Mouse (Mus musculus) stomach, postnatal 0 days (tissue): ENCODE results near the gene Mphosph6. TPM values are rescaled to one million over a fixed set of nuclear protein-coding genes. Genes with fewer than 3 reads are reported as not detected.

Experiments
- ATAC-seq: fragments of 200-750 bp; cut with Nextera tagmentation; 2 replicates; pipeline ENCODE4 v1.8.0; 2017; ENCODE audit not compliant: low FRiP score, low TSS enrichment
- DNase-seq: peaks from one replicate; pipeline ENCODE4 v3.0.0-alpha.2; 2016; ENCODE audit warnings: low spot score
- H3K27ac ChIP-seq: fragments of 300-500 bp; sonication (generic); replicated peaks from 2 replicates; pipeline ENCODE4 v1.5.1; 2014; ENCODE audit warnings: mild to moderate bottlenecking, control low read depth
- H3K27me3 ChIP-seq: fragments of 300-500 bp; sonication (generic); 2 replicates; pipeline ENCODE4 v1.6.1; 2014; ENCODE audit warnings: low read length; ENCODE audit not compliant: control insufficient read depth, insufficient read depth
- H3K36me3 ChIP-seq: fragments of 300-500 bp; sonication (generic); 2 replicates; pipeline ENCODE4 v1.6.1; 2014; ENCODE audit warnings: low read length, mixed read lengths; ENCODE audit not compliant: control insufficient read depth, insufficient read depth
- H3K4me1 ChIP-seq: fragments of 300-500 bp; sonication (generic); replicated peaks from 2 replicates; pipeline ENCODE4 v1.6.1; 2014; ENCODE audit warnings: antibody characterized with exemption; ENCODE audit not compliant: control insufficient read depth, insufficient read depth
- H3K4me2 ChIP-seq: fragments of 300-500 bp; sonication (generic); replicated peaks from 2 replicates; pipeline ENCODE4 v1.6.1; 2014; ENCODE audit warnings: low read depth, mild to moderate bottlenecking, control low read depth, moderate library complexity
- H3K4me3 ChIP-seq: fragments of 300-500 bp; sonication (generic); 2 replicates; pipeline ENCODE4 v1.5.1; 2014; ENCODE audit warnings: low read depth, low read length, control low read depth
- H3K9ac ChIP-seq: fragments of 300-500 bp; sonication (generic); 2 replicates; pipeline ENCODE4 v1.6.1; 2014; ENCODE audit warnings: mild to moderate bottlenecking, low read length, control low read depth, mixed read lengths
- H3K9me3 ChIP-seq: fragments of 300-500 bp; sonication (generic); 2 replicates; pipeline ENCODE4 v1.6.1; 2016; ENCODE audit warnings: low read length; ENCODE audit not compliant: control insufficient read depth
- CTCF ChIP-seq: IDR thresholded peaks from 2 replicates; pipeline ENCODE4 v1.5.1; 2016; ENCODE audit warnings: antibody characterized with exemption, low read depth, mild to moderate bottlenecking, moderate library complexity
- EP300 ChIP-seq: optimal IDR thresholded peaks from 2 replicates; pipeline ENCODE3; 2016; ENCODE audit warnings: antibody characterized with exemption
- WGBS: fragments of 180-500 bp; shearing (Covaris S2); extraction: QIAGEN DNeasy Blood & Tissue Kit; methylation state at CpG from one replicate; pipeline ENCODE4 v1.1.7; 2014; 5-methylcytosine and 5-hydroxymethylcytosine counted together
- polyA plus RNA-seq: library from polyadenylated mRNA; unstranded; fragments of >200 nt; fragmentation: Nextera tagmentation; extraction: Ambion mirVana; gene quantifications from 2 replicates; pipeline ENCODE4 v1.2.1, GENCODE M21; 2015

Mphosph6 gene
- polyA plus RNA-seq, 1 experiment from 2014 or later = 34.6 TPM

DNA sequence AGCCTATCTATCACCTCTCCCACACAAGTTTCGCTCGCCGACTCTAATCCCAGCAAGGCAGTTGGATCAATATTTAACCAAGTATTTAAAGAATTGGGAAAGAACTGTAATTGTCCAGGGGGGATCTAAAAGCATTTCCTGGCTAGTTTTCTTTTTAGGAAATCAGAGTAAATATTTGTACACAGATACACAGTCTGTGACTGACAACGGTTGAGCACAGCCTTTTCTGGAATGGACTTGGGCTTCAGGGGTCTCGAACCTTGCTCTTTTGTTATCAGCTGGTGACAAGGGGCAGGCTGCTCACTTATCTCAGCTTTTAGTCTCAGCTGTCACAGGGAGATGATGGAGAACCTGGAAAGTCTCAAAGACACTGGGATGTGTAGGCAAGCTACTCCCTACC lies 55.1 kb downstream of the Mphosph6 start:
- TF ChIP-seq EP300 = no peak
- TF ChIP-seq CTCF = no peak
- Histone ChIP-seq H3K9me3 (no peaks in the 10 kb centered on the region), H3K36me3 (no peaks in the 10 kb centered on the region), H3K27me3 (no peaks in the 10 kb centered on the region), H3K9ac (no peak overlapping the region), H3K27ac (no peak overlapping the region), H3K4me1 (no peaks in the 10 kb centered on the region), H3K4me3 (no peak overlapping the region), H3K4me2 (no peak overlapping the region)
- 52% methylated on average over 5 of the region's 5 CpGs for WGBS
- no peak for ATAC-seq
- no peak for DNase-seq

- DNase-seq (peak; percentile 55), ATAC-seq (peak; percentile 61; the same call in 1 of the 2 replicates)
- H3K9ac ChIP-seq = no peak overlapping the region
- H3K4me2 ChIP-seq = no peak overlapping the region
- no peaks in the 10 kb centered on the region for H3K4me1 ChIP-seq
- peak overlapping the region; percentile 18; the same call in 1 of the 2 replicates for H3K27ac ChIP-seq
- H3K9me3 ChIP-seq = no peaks in the 10 kb centered on the region
- no peaks in the 10 kb centered on the region for H3K27me3 ChIP-seq
- WGBS = 62% methylated on average over 15 of the region's 15 CpGs
- no peak overlapping the region for H3K4me3 ChIP-seq
- TF ChIP-seq EP300 (no peak), CTCF (no peak)
- H3K36me3 ChIP-seq = no peaks in the 10 kb centered on the region
Observed at GRCm38 (mm10) chr8:117742431-117743012, 59.2 kb downstream of the Mphosph6 start.

Other genes with a start within 250 kb of the Mphosph6 start
- gene Sdr42e1, start 128.3 kb downstream of the Mphosph6 start, polyA plus RNA-seq = 24.2 and 28.8 TPM in 2 replicates
- 113 and 124 TPM in 2 replicates for gene Hsd17b2, start 100.0 kb downstream of the Mphosph6 start, polyA plus RNA-seq